Mouse (Mus musculus) embryo, embryonic 10 days (tissue): Measurements from ENCODE around the gene Fhod1.

Experiments
- DNase-seq: peaks from one replicate; pipeline ENCODE4 v3.0.0-alpha.2; 2015; ENCODE audit warnings: low spot score

Gene Fhod1

GRCm38 (mm10) chr8:105347428-105348221 lies at the start of gene Fhod1:
Fhod1 (minus strand) TSS chr8:105347953.
- peak; percentile 97 for DNase-seq

GRCm38 (mm10) chr8:105393915-105394314 lies 46.2 kb upstream of the Fhod1 start:
- DNase-seq, result no peak

GRCm38 (mm10) chr8:105393089-105393787 lies 45.5 kb upstream of the Fhod1 start:
- no peak for DNase-seq

GRCm38 (mm10) chr8:105389096-105389495 lies 41.3 kb upstream of the Fhod1 start:
- no peak for DNase-seq

GRCm38 (mm10) chr8:105387151-105387550 lies 39.4 kb upstream of the Fhod1 start:
- DNase-seq, result no peak

- DNase-seq, result no peak
These were observed 36.3 kb upstream of the Fhod1 start for GRCm38 (mm10) chr8:105384070-105384469.

- DNase-seq, result no peak
These were observed 32.6 kb upstream of the Fhod1 start for GRCm38 (mm10) chr8:105380308-105380707.

GRCm38 (mm10) chr8:105378673-105379072 lies 30.9 kb upstream of the Fhod1 start:
- DNase-seq, result no peak

- peak; percentile 70 for DNase-seq
These were observed 26.8 kb upstream of the Fhod1 start for GRCm38 (mm10) chr8:105374513-105374966.

- no peak for DNase-seq
These were observed 25.3 kb upstream of the Fhod1 start, which contains the start of gene Plekhg4 for GRCm38 (mm10) chr8:105373032-105373431. Plekhg4 (plus strand) TSS chr8:105373274.

GRCm38 (mm10) chr8:105372473-105372872 lies 24.7 kb upstream of the Fhod1 start:
- no peak for DNase-seq

- DNase-seq, result peak; percentile 32
These were observed 19.4 kb upstream of the Fhod1 start for GRCm38 (mm10) chr8:105367107-105367506.

- no peak for DNase-seq
These were observed 14.3 kb upstream of the Fhod1 start for GRCm38 (mm10) chr8:105361751-105362702.

GRCm38 (mm10) chr8:105359646-105360045 lies 11.9 kb upstream of the Fhod1 start:
- DNase-seq, result peak; percentile 76

GRCm38 (mm10) chr8:105359208-105359607 lies 11.5 kb upstream of the Fhod1 start:
- DNase-seq, result no peak

GRCm38 (mm10) chr8:105356681-105357080 lies 8.9 kb upstream of the Fhod1 start:
- no peak for DNase-seq

- peak; percentile 85 for DNase-seq
These were observed 7.6 kb upstream of the Fhod1 start for GRCm38 (mm10) chr8:105355179-105356024.

- DNase-seq, result no peak
These were observed 6.8 kb upstream of the Fhod1 start for GRCm38 (mm10) chr8:105354549-105354948.

GRCm38 (mm10) chr8:105353583-105354135 lies 5.9 kb upstream of the Fhod1 start:
- no peak for DNase-seq

GRCm38 (mm10) chr8:105350186-105350585 lies 2.4 kb upstream of the Fhod1 start:
- peak; percentile 41 for DNase-seq
